Mouse (Mus musculus): ENCODE data around the gene Degs2. TPM values are rescaled to one million over a fixed set of nuclear protein-coding genes. Genes with fewer than 3 reads are reported as not detected.

Degs2 gene
- polyA plus RNA-seq (2015; fragmentation: Nextera tagmentation; extraction: Ambion mirVana), result 10.6 and 12.1 TPM in 2 replicates

GRCm38 (mm10) chr12:108702185-108702584 lies at the start of gene Degs2:
Gene Degs2 (minus strand): TSS chr12:108702315.
- Histone ChIP-seq H3K36me3 (ENCODE audit: insufficient read depth, low read length) (no peaks in the 10 kb centered on the region), H3K27ac (ENCODE audit: low read length) (no peak within 1 kb of the TSS)
- under 1% methylated on average over 32 of the region's 32 CpGs for WGBS

DNA sequence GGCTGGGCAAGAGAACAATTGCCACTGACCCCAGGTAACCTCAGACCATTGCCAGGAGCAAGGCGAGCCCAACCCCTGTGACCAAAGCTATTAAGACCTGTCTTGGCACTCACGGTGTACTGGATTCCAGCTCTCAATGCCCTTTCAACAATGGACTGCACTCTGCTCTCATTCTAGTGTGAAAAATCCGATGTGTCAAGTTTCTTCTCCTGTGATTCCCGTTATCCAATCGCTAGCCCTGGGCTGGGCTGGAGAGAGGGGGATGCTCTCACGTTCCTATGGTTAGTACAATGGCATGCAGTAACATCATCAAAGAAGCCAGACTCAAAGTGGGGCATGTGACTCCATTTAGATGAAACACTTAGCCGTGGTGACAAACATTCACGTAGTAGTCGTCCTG lies 49.7 kb upstream of the Degs2 start:
- Histone ChIP-seq H3K27ac (ENCODE audit: low read length) (no peak overlapping the region), H3K4me2 (replicated peaks; ENCODE audit: low read depth, low read length) (no peak overlapping the region), H3K27me3 (ENCODE audit: insufficient read depth, low read length) (no peaks in the 10 kb centered on the region), H3K4me3 (ENCODE audit: low read length) (no peak overlapping the region), H3K4me1 (ENCODE audit: insufficient read depth, low read length) (no peaks in the 10 kb centered on the region), H3K9ac (replicated peaks; ENCODE audit: low read length) (0 out of 2 replicates have a peak overlapping the region, but pooled peaks have one; percentile 11), H3K36me3 (ENCODE audit: insufficient read depth, low read length) (no peaks in the 10 kb centered on the region), H3K9me3 (ENCODE audit: low read length) (no peaks in the 10 kb centered on the region)
- WGBS, result 45% methylated on average over 9 of the region's 9 CpGs
- ATAC-seq (ENCODE audit: low FRiP score, low TSS enrichment), result no peak

More at GRCm38 (mm10) chr12:108702185-108702584, at the start of gene Degs2:
- Histone ChIP-seq H3K4me3 (ENCODE audit: low read length) (peak within 1 kb of the TSS; percentile 40), H3K27me3 (ENCODE audit: insufficient read depth, low read length) (peaks cover 37% of the 10 kb centered on the region), H3K9me3 (ENCODE audit: low read length) (no peaks in the 10 kb centered on the region), H3K4me2 (replicated peaks; ENCODE audit: low read depth, low read length) (peak within 1 kb of the TSS; percentile 57), H3K4me1 (ENCODE audit: insufficient read depth, low read length) (peaks cover 16% of the 10 kb centered on the region; the same call in 1 of the 2 replicates), H3K9ac (replicated peaks; ENCODE audit: low read length) (peak within 1 kb of the TSS; percentile 7; the same call in 1 of the 2 replicates)
- peak; percentile 79 for ATAC-seq (ENCODE audit: low FRiP score, low TSS enrichment)

- H3K27me3 ChIP-seq (ENCODE audit: insufficient read depth, low read length), result no peaks in the 10 kb centered on the region
- no peak overlapping the region for H3K27ac ChIP-seq (ENCODE audit: low read length)
- no peak overlapping the region for H3K4me3 ChIP-seq (ENCODE audit: low read length)
- no peak overlapping the region for H3K9ac ChIP-seq (replicated peaks; ENCODE audit: low read length)
- ATAC-seq (ENCODE audit: low FRiP score, low TSS enrichment), result 0 out of 2 replicates have a peak, but pooled peaks have one; percentile 39
- no peaks in the 10 kb centered on the region for H3K4me1 ChIP-seq (ENCODE audit: insufficient read depth, low read length)
- no peak overlapping the region for H3K4me2 ChIP-seq (replicated peaks; ENCODE audit: low read depth, low read length)
- no peaks in the 10 kb centered on the region for H3K9me3 ChIP-seq (ENCODE audit: low read length)
- 67% methylated on average over 3 of the region's 3 CpGs for WGBS
- H3K36me3 ChIP-seq (ENCODE audit: insufficient read depth, low read length), result no peaks in the 10 kb centered on the region
Observed at GRCm38 (mm10) chr12:108750226-108750625, 48.1 kb upstream of the Degs2 start.

DNA sequence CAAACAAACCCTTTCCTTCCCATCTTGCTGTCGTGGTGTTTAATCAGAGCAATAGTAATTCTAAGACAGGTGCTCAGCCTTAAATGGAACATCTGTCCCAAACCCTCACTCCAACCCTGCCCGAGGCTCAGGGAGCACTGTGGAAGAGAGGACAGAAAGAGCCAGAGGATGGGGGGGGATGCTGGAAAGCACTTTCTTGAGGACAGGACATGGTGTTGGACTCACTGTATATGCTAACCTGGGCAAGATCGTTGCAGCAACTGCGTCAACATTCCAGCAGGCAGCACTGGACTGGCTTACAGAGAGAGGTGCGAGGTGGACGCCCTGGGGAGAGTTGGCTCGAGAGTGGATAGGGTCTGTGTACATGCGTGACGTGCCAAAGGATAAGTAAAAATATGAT lies 47.3 kb upstream of the Degs2 start:
- no peak overlapping the region for H3K9ac ChIP-seq (replicated peaks; ENCODE audit: low read length)
- WGBS, result 84% methylated on average over 9 of the region's 9 CpGs
- H3K4me3 ChIP-seq (ENCODE audit: low read length), result no peak overlapping the region
- no peaks in the 10 kb centered on the region for H3K36me3 ChIP-seq (ENCODE audit: insufficient read depth, low read length)
- H3K27ac ChIP-seq (ENCODE audit: low read length), result no peak overlapping the region
- no peak for ATAC-seq (ENCODE audit: low FRiP score, low TSS enrichment)
- no peak overlapping the region for H3K4me2 ChIP-seq (replicated peaks; ENCODE audit: low read depth, low read length)
- H3K27me3 ChIP-seq (ENCODE audit: insufficient read depth, low read length), result no peaks in the 10 kb centered on the region
- no peaks in the 10 kb centered on the region for H3K9me3 ChIP-seq (ENCODE audit: low read length)
- H3K4me1 ChIP-seq (ENCODE audit: insufficient read depth, low read length), result no peaks in the 10 kb centered on the region

DNA sequence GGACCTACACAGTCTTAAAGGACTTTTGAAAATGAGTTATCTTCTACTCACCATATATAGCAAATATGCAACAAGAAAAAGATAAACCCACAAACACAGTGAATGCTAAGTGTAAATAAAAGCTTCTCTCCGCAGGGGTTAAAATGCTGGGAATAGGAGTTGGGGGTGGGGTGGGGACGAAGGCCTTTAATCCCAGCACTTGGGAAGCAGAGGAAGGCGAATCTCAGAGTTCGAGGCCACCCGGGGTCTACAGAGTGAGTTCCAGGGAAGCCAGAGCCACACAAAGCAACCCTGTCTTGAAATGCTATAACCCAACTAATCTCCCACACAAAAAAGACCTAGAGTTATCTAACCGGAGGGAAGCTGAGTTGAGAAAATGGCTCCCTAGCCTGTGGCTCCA lies 46.9 kb upstream of the Degs2 start:
- H3K27me3 ChIP-seq (ENCODE audit: insufficient read depth, low read length), result no peaks in the 10 kb centered on the region
- no peaks in the 10 kb centered on the region for H3K9me3 ChIP-seq (ENCODE audit: low read length)
- H3K27ac ChIP-seq (ENCODE audit: low read length), result no peak overlapping the region
- no peak overlapping the region for H3K4me3 ChIP-seq (ENCODE audit: low read length)
- WGBS, result 76% methylated on average over 6 of the region's 6 CpGs
- no peak overlapping the region for H3K9ac ChIP-seq (replicated peaks; ENCODE audit: low read length)
- ATAC-seq (ENCODE audit: low FRiP score, low TSS enrichment), result no peak
- H3K4me2 ChIP-seq (replicated peaks; ENCODE audit: low read depth, low read length), result no peak overlapping the region
- H3K36me3 ChIP-seq (ENCODE audit: insufficient read depth, low read length), result no peaks in the 10 kb centered on the region
- no peaks in the 10 kb centered on the region for H3K4me1 ChIP-seq (ENCODE audit: insufficient read depth, low read length)

DNA sequence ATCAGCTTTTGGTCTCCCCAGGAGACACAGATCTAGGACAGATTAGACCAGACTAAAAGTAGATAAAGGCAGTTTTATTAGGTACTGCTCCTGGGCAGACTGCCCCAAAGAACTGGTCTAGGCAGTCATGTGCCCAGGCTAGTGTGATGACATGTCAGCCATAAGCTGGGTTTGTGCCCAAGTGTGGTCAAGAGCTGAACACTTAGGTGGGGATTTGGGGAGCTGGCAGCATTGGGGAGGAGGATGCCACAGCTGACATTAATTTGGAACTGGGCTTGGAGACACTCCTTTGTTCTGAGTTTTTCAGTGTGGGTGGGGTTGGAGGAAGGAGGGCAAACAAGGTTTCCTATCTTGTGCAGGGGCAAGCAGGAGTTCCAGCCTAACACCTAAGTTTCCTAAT lies 43.9 kb upstream of the Degs2 start:
- Histone ChIP-seq H3K27me3 (ENCODE audit: insufficient read depth, low read length) (no peaks in the 10 kb centered on the region), H3K4me3 (ENCODE audit: low read length) (no peak overlapping the region), H3K4me2 (replicated peaks; ENCODE audit: low read depth, low read length) (no peak overlapping the region), H3K4me1 (ENCODE audit: insufficient read depth, low read length) (no peaks in the 10 kb centered on the region), H3K36me3 (ENCODE audit: insufficient read depth, low read length) (no peaks in the 10 kb centered on the region), H3K9ac (replicated peaks; ENCODE audit: low read length) (no peak overlapping the region), H3K9me3 (ENCODE audit: low read length) (no peaks in the 10 kb centered on the region), H3K27ac (ENCODE audit: low read length) (no peak overlapping the region)
- ATAC-seq (ENCODE audit: low FRiP score, low TSS enrichment), result no peak

DNA sequence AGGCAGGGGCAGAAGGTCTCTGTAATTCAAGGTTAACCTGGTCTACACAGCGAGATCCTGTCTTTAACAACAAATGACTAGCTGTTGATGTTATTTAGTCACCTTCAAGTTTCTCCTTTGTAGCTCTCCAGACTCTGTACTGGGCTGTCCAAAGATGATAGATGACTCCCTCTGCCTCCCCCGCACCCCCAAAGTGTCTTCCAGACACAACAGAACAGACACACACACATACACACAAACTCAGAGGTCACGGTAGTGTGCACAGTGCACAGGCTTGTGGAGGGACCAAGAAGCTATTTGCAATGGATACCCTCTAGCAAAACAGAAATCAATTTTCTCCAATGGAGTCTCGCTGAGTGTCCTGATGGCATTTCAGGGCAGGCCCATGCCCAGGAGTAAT lies 40.1 kb upstream of the Degs2 start:
- Histone ChIP-seq H3K9me3 (ENCODE audit: low read length) (no peaks in the 10 kb centered on the region), H3K27me3 (ENCODE audit: insufficient read depth, low read length) (no peaks in the 10 kb centered on the region), H3K36me3 (ENCODE audit: insufficient read depth, low read length) (no peaks in the 10 kb centered on the region), H3K4me3 (ENCODE audit: low read length) (no peak overlapping the region), H3K9ac (replicated peaks; ENCODE audit: low read length) (no peak overlapping the region), H3K4me1 (ENCODE audit: insufficient read depth, low read length) (no peaks in the 10 kb centered on the region), H3K27ac (ENCODE audit: low read length) (no peak overlapping the region), H3K4me2 (replicated peaks; ENCODE audit: low read depth, low read length) (no peak overlapping the region)
- ATAC-seq (ENCODE audit: low FRiP score, low TSS enrichment), result no peak
- WGBS, result 47% methylated on average over 4 of the region's 4 CpGs

GRCm38 (mm10) chr12:108741472-108741871 lies 39.4 kb upstream of the Degs2 start:
- WGBS, result 71% methylated on average over 2 of the region's 2 CpGs
- Histone ChIP-seq H3K27ac (ENCODE audit: low read length) (no peak overlapping the region), H3K9ac (replicated peaks; ENCODE audit: low read length) (no peak overlapping the region), H3K27me3 (ENCODE audit: insufficient read depth, low read length) (no peaks in the 10 kb centered on the region), H3K4me3 (ENCODE audit: low read length) (no peak overlapping the region), H3K4me1 (ENCODE audit: insufficient read depth, low read length) (no peaks in the 10 kb centered on the region), H3K9me3 (ENCODE audit: low read length) (no peaks in the 10 kb centered on the region), H3K4me2 (replicated peaks; ENCODE audit: low read depth, low read length) (no peak overlapping the region), H3K36me3 (ENCODE audit: insufficient read depth, low read length) (no peaks in the 10 kb centered on the region)
- no peak for ATAC-seq (ENCODE audit: low FRiP score, low TSS enrichment)

GRCm38 (mm10) chr12:108738745-108739144 lies 36.6 kb upstream of the Degs2 start:
- no peak overlapping the region for H3K4me3 ChIP-seq (ENCODE audit: low read length)
- H3K9ac ChIP-seq (replicated peaks; ENCODE audit: low read length), result no peak overlapping the region
- H3K27ac ChIP-seq (ENCODE audit: low read length), result no peak overlapping the region
- H3K4me1 ChIP-seq (ENCODE audit: insufficient read depth, low read length), result no peaks in the 10 kb centered on the region
- H3K9me3 ChIP-seq (ENCODE audit: low read length), result no peaks in the 10 kb centered on the region
- 95% methylated on average over 12 of the region's 12 CpGs for WGBS
- no peak for ATAC-seq (ENCODE audit: low FRiP score, low TSS enrichment)
- no peak overlapping the region for H3K4me2 ChIP-seq (replicated peaks; ENCODE audit: low read depth, low read length)
- no peaks in the 10 kb centered on the region for H3K27me3 ChIP-seq (ENCODE audit: insufficient read depth, low read length)
- no peaks in the 10 kb centered on the region for H3K36me3 ChIP-seq (ENCODE audit: insufficient read depth, low read length)

GRCm38 (mm10) chr12:108737838-108738237 lies 35.7 kb upstream of the Degs2 start:
- no peak for ATAC-seq (ENCODE audit: low FRiP score, low TSS enrichment)
- H3K4me2 ChIP-seq (replicated peaks; ENCODE audit: low read depth, low read length), result no peak overlapping the region

More at GRCm38 (mm10) chr12:108737838-108738237, 35.7 kb upstream of the Degs2 start:
- no peaks in the 10 kb centered on the region for H3K27me3 ChIP-seq (ENCODE audit: insufficient read depth, low read length)
- H3K4me3 ChIP-seq (ENCODE audit: low read length), result no peak overlapping the region
- no peaks in the 10 kb centered on the region for H3K4me1 ChIP-seq (ENCODE audit: insufficient read depth, low read length)
- H3K9ac ChIP-seq (replicated peaks; ENCODE audit: low read length), result no peak overlapping the region
- no peak overlapping the region for H3K27ac ChIP-seq (ENCODE audit: low read length)
- WGBS, result 89% methylated on average over 7 of the region's 7 CpGs
- no peaks in the 10 kb centered on the region for H3K36me3 ChIP-seq (ENCODE audit: insufficient read depth, low read length)
- H3K9me3 ChIP-seq (ENCODE audit: low read length), result no peaks in the 10 kb centered on the region
